Mouse (Mus musculus) adrenal gland (tissue): ENCODE results near the gene Slc25a10.

Experiments used
- intact Hi-C: fragments of 180-260 bp; cut with DNase I; formaldehyde crosslinking; loops from one replicate; pipeline ENCODE4 v1.15.1; 2025
- long read RNA-seq, 2 experiments: library from polyadenylated mRNA; unstranded; transcript quantifications; one replicate each; pipeline ENCODE4 v2.0.0; 2020; ENCODE audit warnings: borderline replicate concordance in 1 of 2; ENCODE audit not compliant: insufficient replicate concordance in 1 of 2

Slc25a10 gene
- long read RNA-seq, experiment 1, transcript Slc25a10-201 (11 exons, 2,023 nt), result major isoform, 35 of 43 reads
- long read RNA-seq, experiment 1, partial matches to known transcripts, result 1 of 43 reads
- long read RNA-seq, experiment 1, other reads (novel, unspliced or antisense), result 7 of 43 reads
- long read RNA-seq, experiment 2, transcript Slc25a10-201 (11 exons, 2,023 nt), result major isoform, 49 of 60 reads
- long read RNA-seq, experiment 2, partial matches to known transcripts, result 1 of 60 reads
- long read RNA-seq, experiment 2, other reads (novel, unspliced or antisense), result 9 of 60 reads

DNA sequence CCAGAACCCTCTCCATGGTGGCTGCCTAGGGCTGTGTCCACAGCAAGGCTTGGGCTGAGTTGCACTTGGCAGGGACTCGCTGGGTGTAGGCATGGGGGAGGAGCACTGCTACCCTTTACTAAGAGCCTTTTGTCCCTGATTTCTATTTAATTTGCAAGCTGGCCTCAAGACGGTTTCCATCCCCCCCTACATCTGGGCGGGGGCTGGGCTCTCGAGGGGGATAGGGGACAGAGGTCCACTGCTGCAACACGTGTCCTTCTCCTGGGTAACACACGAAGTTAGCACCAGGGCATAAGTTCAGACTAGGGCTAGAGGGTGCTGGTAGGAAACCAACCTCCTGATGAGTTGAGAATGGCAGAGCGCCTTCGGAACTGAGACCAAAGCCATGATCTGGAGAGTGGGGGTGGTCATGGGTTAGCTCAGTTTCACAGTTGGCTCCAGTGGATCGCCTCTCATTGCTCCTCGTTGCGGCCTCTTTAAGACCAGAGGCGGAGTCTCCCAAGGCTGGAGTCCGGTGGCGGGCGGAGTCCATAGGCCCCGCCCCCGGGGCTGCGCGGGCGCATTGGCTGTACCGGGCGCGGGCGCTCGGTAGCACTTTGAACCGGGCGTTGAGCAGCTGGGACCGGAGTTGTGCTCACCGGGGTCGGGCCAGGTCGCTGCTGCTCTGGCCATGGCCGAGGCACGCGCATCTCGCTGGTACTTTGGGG is at the start of gene Slc25a10:
Slc25a10 (plus strand) TSS at position 524 of the 707 bp plus-strand sequence.
- intact Hi-C loops, result loop anchor here (10.0 kb wide), 1 partner anchor 293 kb away; the partner anchor contains the start of genes Gps1 and Rfng

DNA sequence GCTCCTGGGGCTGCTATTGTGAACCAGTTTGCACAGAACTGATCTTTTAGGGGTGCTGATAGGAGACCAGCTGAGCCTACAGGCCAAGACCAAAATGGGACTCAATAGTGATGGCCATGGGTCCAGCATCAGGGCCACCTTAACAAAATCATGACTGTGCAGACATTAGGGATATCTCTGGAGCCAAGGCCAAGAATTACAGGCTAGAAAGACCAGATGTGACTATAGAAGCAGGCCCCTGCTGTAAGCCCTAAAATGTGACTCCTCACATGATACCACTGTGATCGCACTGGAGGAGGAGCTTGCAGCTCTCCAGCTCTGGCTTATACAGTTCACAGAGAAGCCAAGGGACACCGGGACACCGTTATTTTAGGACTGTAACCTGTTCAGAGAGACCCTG is 49.3 kb upstream of the Slc25a10 start, which contains the start of gene Tspan10:
Tspan10 (plus strand) TSS at position 301 of the 400 bp plus-strand sequence.
- intact Hi-C loops, result no loop called here

DNA sequence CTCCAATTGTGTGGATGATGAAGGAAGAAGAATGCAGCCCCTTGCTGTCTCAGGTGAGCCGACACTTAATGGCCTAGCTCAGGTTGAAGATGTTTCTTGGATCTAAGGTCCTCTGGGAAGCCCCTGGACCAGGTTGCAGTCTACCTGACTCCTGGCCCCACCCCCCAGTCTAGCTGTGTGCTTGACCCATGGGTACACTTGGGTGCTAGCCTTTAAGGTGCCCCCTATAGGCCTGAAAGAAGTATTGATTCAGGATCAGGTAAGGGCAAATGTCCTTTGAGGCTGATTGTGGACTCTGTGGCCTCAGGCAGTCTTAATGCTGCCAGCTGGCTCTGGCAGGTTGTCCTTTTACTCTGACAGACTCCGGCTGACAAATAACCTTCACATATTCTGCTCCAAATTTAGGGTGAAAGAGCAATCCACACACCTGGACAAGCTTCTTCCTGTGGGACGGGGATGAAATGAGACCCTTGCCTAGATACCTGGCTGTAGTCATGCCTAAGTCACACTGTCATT is 48.8 kb upstream of the Slc25a10 start:
- intact Hi-C loops, result no loop called here

DNA sequence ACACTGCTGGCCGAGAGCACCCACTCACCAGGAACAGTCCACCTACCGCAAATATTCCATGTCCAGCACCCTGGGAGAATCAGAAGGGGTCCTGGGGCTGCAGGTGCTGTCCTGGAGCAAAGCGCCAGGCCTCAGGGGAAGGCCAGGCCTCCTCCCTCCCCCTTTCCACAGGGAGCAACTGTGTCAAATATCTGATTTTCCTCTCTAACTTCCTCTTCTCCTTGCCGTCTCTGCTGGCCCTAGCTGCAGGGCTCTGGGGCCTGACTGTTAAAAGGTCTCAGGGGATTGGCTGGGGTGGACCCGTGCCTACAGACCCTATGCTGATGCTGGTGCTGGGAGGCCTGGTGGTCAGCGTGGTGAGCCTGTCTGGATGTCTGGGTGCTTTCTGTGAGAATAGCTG is 47.5 kb upstream of the Slc25a10 start:
- intact Hi-C loops, result no loop called here

DNA sequence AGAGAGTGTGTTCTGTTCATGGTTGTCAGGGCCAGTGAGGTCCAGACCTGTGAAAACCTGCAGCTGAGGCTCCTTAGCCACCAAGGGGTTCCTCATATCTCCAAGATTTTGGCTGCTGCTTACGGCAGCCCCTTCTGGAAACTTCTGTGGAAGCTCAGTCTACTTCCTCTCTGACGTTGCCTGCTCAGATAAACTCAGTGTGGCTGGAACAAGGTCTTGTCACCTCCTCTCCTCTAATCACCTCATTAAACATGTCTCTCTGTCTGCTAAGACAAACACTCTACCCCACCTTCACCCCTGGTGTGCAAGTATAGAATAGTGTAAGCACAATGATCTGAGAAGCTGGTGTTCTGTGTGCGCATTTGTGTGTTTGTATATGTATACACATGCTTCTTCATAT is 46.2 kb upstream of the Slc25a10 start:
- intact Hi-C loops, result no loop called here

DNA sequence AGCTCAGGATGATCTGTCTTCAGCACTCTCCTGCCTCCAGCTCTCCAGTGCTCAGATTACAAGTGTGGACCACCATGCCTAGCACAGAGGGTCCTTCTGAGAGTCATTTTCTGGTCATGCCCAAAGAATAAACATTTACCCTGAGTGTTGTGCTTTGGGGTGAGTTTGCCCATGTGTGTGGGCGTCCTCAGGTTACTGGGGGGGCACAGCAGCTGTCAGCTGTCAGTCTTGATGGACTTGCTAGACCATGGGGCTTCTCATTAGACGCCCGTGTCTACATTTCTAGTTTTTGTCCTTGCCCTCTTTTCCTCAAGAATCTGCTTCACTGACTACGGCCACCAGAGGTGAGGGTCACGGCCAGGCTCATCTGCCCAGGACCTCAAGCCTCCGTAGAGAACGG is 44.5 kb upstream of the Slc25a10 start:
- intact Hi-C loops, result no loop called here

DNA sequence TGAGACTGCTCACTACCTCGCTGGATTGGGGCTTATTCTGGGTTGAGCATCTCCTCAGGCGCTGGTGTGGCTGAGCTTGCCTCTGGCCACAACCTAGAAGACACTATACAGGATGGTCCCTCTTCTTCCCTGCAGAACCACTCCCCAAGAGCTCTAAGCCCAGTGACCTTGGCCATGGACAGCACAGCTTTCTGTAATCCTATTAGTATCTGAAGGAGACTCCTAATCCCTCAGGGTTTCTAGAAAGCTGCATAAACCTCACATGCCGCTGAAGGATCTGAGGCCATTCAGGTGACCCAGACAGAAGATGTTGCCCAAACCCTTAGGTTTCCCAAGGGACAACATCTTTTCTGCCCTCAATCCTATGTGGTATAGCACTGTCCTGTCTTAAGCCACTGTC is 39.4 kb upstream of the Slc25a10 start:
- intact Hi-C loops, result no loop called here

DNA sequence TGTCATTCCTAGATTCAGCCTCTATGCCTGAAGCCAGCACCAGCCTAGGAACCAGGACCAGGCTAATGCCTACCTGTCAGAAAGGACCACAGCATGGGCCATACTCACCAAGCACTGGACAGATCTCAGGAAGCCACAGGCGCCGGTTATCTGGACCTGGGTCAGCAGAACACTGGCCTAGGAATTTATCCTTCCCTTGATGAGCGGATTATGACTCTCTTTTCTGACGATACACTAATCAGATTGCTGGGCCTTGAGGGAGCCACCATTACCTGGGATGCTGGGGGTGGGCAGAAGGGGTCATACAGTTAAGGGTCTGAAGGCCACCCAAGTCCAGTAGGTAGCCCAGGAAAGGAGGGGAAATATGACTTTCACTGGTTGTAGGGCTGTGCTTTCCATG is 38.3 kb upstream of the Slc25a10 start, which contains the start of gene Pde6g:
Pde6g (minus strand) TSS at position 195 of the 400 bp plus-strand sequence.
- intact Hi-C loops, result no loop called here

DNA sequence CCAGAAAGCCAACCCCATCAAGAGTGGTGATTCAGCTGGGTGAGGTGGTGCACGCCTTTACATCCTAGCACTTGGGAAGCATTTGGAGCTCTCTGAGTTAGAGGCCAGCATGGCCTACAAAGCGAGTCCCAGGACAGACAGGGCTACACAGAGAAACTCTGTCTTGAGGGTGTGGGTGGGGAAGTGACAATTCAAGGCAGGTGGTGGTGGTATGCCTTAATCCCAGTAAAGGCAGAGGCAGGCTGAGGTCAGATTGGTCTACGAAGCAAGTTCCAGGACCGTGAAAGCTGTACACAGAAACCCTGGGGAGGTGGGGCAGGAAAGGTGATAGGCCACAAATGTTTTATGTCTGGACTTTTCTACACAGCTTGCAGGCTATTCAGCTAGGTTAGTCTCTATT is 36.7 kb upstream of the Slc25a10 start:
- intact Hi-C loops, result no loop called here

DNA sequence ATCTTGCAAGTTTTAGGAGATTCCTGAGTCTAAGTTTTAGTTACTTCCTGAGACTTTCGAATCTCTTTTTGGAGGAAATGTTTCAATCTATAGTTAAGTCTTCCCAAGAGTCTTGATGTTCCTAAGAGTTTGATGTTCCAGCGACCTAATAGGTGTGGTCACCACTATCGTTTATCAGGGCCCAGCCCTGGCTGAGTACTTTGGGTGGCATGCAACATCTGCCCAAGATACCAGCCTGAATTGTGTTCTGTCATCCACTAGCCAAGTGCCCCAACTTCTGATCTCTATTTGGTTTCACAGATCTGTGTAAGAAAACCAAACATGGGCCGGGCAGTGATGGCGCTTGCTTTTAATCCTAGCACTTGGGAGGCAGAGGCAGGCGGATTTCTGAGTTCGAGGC is 36.2 kb upstream of the Slc25a10 start:
- intact Hi-C loops, result no loop called here

DNA sequence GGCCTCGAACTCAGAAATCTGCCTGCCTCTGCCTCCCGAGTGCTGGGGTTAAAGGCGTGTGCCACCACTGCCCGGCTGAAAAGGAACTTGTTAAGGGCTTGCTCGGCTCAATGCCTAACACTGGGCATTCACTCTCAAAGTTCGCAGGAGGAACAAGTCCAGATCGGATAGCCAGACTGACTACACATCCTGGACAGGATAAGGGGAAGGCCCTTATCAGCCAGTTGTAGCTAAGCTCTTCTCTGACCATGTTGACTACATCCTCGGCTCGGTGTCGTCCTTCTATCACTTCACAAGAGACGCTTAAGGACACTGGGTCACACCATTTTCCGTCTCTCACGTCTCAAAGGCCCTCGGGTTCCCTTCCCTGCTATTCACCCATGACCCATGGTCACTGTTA is 34.3 kb upstream of the Slc25a10 start:
- intact Hi-C loops, result no loop called here

DNA sequence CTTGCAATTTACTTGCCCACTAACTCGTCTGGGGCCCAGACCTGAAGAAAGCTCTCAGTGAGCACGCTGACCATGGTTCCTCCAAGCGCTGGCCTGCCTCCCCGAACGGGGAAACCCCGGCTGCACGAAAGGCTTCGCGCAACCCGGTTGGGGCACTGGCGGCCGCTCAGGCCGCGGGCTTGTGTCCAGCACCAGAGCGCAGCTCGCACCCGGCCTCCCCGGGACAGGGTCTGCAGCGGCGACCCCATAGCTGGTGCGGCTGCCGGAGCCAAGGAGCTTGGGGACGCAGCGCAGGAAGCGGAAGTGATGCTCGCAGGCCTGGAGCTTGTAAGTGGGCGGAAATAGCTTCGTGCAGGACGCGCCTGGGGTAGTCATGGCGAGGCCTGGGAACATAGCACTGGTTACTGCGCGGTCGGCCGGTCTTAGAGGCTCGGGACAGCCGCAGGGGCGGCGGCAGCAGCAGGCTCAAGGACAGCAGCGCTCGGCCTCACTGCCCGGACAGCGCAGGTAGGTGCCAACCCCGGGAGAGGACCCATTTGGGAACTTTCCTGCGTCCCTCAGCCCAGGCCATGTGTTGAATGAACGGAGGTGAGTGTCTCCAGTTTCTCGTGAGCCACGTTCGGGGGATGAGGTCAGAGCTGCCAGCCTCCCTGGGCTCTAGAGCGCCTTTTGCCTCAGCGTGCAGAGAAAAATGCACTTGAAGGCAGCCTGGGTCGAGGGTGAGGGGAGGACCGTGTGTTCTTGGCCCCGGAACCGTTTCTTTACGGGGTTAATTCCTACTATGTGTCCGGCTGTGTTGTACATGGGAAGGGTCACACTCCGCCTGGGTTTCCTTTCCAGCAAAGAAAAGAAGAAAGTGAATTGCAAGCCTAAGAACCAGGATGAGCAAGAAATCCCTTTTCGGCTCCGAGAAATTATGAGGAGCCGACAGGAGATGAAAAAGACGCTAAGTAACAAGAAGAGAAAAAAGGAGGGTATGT is 33.6 kb upstream of the Slc25a10 start, which contains the start of the genes Oxld1 and Ccdc137:
Oxld1 (minus strand) TSS at position 297 of the 980 bp plus-strand sequence.
Ccdc137 (plus strand) TSS at position 344 of the 980 bp plus-strand sequence.
- intact Hi-C loops, result no loop called here

DNA sequence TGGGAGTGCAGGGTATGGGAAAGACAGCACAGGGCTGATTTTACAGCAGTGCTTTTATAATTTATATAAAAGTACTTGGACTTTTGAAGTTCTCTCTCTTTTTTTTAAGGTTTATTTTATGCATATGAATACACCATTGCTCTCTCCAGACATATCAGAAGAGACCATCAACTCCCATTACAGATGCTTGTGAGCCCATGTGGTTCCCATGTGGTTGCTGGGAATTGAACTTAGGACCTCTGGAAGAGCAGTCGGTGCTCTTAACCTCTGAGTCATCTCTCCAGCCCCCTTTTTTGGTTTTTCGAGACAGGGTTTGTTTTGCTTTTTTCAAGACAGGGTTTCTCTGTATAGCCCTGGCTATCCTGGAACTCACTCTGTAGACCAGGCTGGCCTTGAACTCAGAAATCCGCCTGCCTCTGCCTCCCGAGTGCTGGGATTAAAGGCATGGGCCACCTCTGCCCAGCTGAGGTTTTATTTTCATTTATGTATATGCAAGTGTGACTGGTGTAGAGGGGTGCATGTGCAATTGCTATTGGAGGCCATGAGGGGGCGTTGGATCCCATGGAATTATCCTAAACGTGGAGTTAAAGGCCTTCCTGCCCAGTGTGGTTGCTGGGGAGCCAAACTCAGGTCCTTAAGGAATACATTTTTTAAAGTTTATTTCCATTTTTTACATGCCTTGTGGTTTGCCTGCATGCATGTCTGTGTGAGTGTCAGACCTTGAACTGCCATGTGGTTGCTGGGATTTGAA is 32.6 kb upstream of the Slc25a10 start:
- intact Hi-C loops, result no loop called here

DNA sequence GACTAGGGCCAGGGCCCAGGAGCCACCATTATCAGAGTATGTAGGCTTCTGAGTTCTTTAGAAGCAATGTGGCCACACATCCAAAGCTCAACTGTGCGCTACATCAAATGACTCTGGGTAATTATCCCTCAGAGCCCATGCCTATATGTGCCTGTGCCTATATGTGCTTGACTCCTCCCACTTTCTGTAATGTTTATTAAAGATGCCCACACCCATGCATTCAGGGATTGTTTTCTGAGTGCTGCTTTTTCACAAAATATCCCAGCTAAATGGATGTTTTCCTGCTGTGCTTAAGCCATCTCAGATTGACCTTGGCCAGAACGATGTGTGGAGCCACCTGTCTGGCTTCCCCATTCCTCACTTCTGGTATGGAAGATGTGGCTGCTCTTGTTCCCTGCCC is 28.1 kb upstream of the Slc25a10 start:
- intact Hi-C loops, result no loop called here

DNA sequence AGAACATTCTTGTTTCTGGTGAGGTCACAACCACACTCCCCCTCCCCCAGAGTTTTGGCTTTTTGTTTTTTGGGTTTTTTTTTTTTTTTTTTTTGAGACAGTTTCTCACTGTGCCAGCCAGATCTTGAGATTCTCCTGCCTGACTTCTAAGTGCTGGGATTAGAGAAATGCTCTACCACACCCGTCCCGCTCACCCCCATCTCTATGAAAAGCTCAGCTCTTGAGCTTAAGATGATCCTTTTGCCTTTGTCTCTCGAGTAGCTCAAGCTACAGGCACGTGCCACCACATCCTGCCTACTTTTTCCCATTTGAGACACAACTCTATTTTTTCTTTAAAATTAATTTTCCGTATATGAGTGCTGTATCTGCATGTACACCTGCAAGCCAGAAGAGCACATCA is 27.3 kb upstream of the Slc25a10 start:
- intact Hi-C loops, result no loop called here

DNA sequence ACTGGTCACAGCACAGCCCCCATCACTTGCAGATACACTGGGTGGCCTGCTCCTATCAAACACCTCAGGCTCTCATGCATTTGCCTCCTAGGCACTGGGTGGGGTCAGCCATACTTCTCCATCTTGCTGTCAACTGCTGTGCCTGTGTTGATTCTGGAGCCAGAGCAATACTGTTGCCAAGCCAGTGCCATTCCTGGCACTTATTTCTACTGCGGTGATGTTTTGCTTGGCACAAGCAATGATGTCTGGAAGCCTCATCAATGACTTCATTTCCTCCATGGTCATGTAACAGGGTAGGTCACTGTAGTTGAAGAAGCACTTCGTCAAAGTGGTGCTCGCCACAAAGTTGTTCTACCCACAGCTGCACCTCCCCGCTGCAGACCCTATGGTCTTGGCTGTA is 26.1 kb upstream of the Slc25a10 start:
- intact Hi-C loops, result no loop called here

DNA sequence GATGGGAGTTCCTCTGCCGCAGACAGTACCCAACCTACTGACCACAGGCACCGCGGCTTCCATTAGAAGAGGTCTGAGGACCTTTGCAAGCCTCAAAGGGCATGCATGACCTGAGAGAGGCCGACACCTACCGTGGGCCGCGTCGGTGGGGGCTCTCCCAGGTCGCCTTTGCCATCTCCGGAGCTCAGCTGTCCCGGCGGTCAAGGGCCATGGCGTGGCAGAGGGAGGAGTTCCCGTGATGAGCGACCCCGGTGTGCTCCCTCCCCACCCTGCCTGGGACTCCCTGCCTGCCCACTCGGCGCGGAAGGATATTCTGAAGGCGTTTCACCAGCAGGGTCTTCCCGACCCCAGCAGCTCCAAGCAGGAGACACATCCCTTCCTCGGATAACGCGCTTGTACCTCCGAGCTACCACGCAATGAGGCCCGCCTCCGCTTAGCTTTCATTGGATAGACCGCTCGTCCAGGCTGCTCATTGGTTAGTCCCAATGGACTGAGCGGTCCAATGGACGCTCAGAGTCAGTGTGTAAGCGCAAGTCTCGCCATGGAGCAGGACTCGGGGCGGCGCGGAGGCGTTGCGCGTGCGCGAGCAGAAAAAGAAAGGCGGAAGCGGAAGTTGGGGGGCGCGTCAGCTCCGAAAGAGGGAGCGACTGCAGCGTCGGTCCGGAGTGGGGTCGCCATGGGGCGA is 24.4 kb upstream of the Slc25a10 start, which contains the start of gene Arl16:
Arl16 (minus strand) TSS at position 557 of the 685 bp plus-strand sequence.
- intact Hi-C loops, result no loop called here

DNA sequence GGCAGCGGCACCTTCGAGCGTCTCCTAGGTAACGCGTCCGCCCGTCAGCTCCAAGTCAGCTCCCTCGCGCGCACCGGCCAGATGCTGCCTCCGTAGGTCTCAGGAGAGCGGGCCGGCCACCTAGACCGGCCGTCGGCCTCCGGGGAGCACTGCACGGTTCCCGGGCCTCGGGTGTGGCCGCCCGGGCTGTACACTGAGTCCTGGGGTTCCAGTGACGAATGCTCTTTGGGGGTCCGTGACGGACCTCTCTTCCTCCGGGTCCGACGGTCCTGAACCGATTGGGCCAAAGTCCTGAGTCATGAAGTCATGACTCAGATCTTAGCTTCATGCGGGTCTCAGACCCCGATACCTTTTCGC is 23.9 kb upstream of the Slc25a10 start:
- intact Hi-C loops, result no loop called here

DNA sequence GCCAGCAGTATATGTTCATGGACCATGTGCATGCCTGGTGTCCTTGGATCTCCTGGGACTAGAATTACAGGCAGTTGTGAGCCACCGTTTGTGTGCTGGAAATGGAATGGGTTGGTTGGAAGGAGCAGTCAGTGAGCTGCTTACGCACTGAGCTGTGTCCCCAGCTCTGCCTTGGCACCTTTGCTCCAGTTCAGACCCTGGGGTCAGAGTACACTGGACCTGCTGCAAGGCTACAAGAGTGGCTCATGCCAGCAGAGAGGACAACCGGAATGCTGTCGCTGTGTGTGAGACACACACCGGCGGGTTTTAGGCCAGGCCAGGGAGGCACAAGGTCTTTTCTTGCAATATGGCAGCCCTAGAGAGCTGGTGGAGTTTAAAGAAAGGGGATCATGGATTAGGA is 19.6 kb upstream of the Slc25a10 start:
- intact Hi-C loops, result no loop called here

DNA sequence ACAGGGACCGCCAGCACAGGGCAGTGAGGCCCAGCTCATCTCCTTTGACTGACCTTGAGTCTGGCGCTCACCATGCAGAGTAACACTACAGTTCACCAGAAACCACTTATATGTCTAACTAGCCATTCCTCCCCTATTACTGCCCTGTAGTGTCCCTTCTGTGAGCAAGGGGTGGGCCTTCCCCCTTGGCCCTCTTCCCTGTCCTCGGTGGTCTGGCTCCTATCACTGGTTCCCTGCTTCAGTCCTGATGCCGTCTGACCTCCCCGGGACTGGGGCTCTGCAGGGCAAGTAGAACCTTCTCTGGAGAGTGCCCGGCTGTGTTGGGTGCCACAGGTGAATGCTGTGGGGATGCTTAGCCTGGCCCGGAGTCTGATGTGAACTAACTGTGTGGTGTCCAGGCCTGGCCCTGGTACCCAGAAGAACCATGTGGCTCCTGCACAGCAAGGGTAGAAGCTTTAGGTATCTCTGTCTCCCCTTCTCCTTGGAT is 8.1 kb upstream of the Slc25a10 start:
- intact Hi-C loops, result no loop called here
